Mouse (Mus musculus): Measurements from ENCODE around the gene Fut11. TPM values are rescaled to one million over a fixed set of nuclear protein-coding genes. Genes with fewer than 3 reads are reported as not detected.

Gene Fut11
- polyA plus RNA-seq, 1 experiment from 2014 or later: 9.2 TPM

GRCm38 (mm10) chr14:20733041-20733951 is 38.5 kb downstream of the Fut11 start:
- POLR2A ChIA-PET: interaction anchor here (1.0 to 1.4 kb wide), 3 partner anchors 25 to 62 kb away, joined by 3 to 4 read pairs (median 4); partner anchors contain the start of gene Zswim8
- in situ Hi-C loops (cut with MboI; ENCODE audit: low pct_unique_long_range_greater_than_20kb): no loop called here
- no peaks in the 10 kb centered on the region for H3K27me3 ChIP-seq
- no peak for TF ChIP-seq CTCF (IDR thresholded peaks at IDR 0.05)
- no peak for ATAC-seq
- no peak for DNase-seq (ENCODE audit: low read depth, low spot score)
- CTCF ChIA-PET: interaction anchor here (1.2 to 1.7 kb wide), 2 partner anchors 9 to 16 kb away, joined by 5 to 6 read pairs; no protein-coding TSS in a partner anchor

DNA sequence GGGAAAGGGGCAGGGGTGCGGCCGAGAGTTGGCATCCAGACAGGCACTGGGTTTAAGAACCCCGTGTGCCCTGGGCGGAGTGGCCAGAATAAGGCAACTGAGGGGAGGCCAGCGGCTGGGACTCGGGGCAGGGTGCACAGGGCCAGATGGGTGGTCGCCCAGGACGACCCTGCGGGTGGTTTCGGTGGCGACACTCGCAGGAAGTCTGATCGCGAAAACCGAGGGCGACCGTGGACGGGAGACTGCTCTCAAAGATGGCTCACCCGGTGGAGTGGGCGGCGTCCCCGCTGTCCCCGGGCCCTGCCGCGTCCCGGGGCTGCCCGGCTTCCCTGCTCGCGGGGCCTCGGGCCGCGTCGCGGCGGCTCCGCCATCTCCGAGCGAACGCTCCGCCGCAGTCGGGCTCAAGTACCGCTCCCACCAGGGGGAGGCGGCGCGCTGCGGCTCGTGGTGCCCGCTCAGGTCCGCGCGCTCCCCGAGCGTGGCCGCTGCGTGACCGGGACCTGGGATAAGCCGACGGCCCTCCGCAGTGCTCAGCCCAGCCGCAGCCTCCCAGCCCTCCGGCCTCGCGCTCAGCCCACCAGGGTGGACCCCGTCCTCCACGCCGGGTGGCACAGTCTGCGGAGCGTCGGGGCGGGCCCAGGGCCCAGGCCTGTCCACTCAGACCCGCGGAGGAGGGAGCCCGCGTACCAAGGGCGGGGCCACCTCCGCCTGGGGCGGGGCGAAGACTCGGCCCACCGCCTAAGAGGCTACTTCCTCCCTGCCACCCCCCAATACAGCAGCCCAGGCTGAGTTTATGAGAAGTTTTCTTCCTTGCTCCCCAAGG is 39.4 kb downstream of the Fut11 start, which contains the start of gene Ndst2:
TSS of gene Ndst2 (minus strand) at position 611 of the 823 bp plus-strand sequence.
- ATAC-seq (peak; percentile 82), DNase-seq (ENCODE audit: low read depth, low spot score) (no peak)
- no peaks in the 10 kb centered on the region for H3K27me3 ChIP-seq
- POLR2A ChIA-PET: interaction anchor here (1.0 to 1.4 kb wide), 3 partner anchors 26 to 61 kb away, joined by 3 to 4 read pairs (median 4); partner anchors contain the start of gene Zswim8
- TF ChIP-seq CTCF (IDR thresholded peaks at IDR 0.05): no peak
- in situ Hi-C loops (cut with MboI; ENCODE audit: low pct_unique_long_range_greater_than_20kb): no loop called here
- CTCF ChIA-PET: interaction anchor here (1.2 to 1.7 kb wide), 2 partner anchors 10 to 17 kb away, joined by 5 to 6 read pairs; no protein-coding TSS in a partner anchor

- no peak for ATAC-seq
- ChIA-PET CTCF (no interaction called here), POLR2A (no interaction called here)
- in situ Hi-C loops (cut with MboI; ENCODE audit: low pct_unique_long_range_greater_than_20kb): loop anchor here (5.0 kb wide), 1 partner anchor 137 kb away; no protein-coding TSS in a partner anchor
- no peaks in the 10 kb centered on the region for H3K27me3 ChIP-seq
- no peak for TF ChIP-seq CTCF (IDR thresholded peaks at IDR 0.05)
- no peak for DNase-seq (ENCODE audit: low read depth, low spot score)
Measured at GRCm38 (mm10) chr14:20735052-20735451, 40.3 kb downstream of the Fut11 start.

GRCm38 (mm10) chr14:20735892-20736390 is 41.2 kb downstream of the Fut11 start:
- ChIA-PET POLR2A (no interaction called here), CTCF (interaction anchor here (1.7 to 2.5 kb wide), 2 partner anchors 12 to 30 kb away, joined by 4 to 7 read pairs; no protein-coding TSS in a partner anchor)
- DNase-seq (ENCODE audit: low read depth, low spot score) (no peak), ATAC-seq (no peak)
- no peak for TF ChIP-seq CTCF (IDR thresholded peaks at IDR 0.05)
- no peaks in the 10 kb centered on the region for H3K27me3 ChIP-seq
- in situ Hi-C loops (cut with MboI; ENCODE audit: low pct_unique_long_range_greater_than_20kb): loop anchor here (5.0 kb wide), 1 partner anchor 136 kb away; no protein-coding TSS in a partner anchor

- no peak for TF ChIP-seq CTCF (IDR thresholded peaks at IDR 0.05)
- POLR2A ChIA-PET: interaction anchor here (1.4 kb wide), 1 partner anchor 28 kb away, joined by 5 read pairs; no protein-coding TSS in a partner anchor
- DNase-seq (ENCODE audit: low read depth, low spot score) (no peak), ATAC-seq (peak; percentile 27)
- CTCF ChIA-PET: interaction anchor here (0.5 to 2.5 kb wide), 10 partner anchors 9 to 269 kb away, joined by 3 to 7 read pairs (median 4); no protein-coding TSS in a partner anchor
- H3K27me3 ChIP-seq: no peaks in the 10 kb centered on the region
- in situ Hi-C loops (cut with MboI; ENCODE audit: low pct_unique_long_range_greater_than_20kb): loop anchor here (5.0 kb wide), 1 partner anchor 135 kb away; no protein-coding TSS in a partner anchor
Measured at GRCm38 (mm10) chr14:20737306-20737705, 42.5 kb downstream of the Fut11 start.

GRCm38 (mm10) chr14:20738511-20738910 is 43.7 kb downstream of the Fut11 start:
- ChIA-PET CTCF (interaction anchor here (1.3 to 2.5 kb wide), 2 partner anchors 15 to 60 kb away, joined by 5 to 7 read pairs; no protein-coding TSS in a partner anchor), POLR2A (no interaction called here)
- ATAC-seq (peak; percentile 2), DNase-seq (ENCODE audit: low read depth, low spot score) (no peak)
- in situ Hi-C loops (cut with MboI; ENCODE audit: low pct_unique_long_range_greater_than_20kb): loop anchor here (5.0 kb wide), 1 partner anchor 134 kb away; no protein-coding TSS in a partner anchor
- no peaks in the 10 kb centered on the region for H3K27me3 ChIP-seq
- TF ChIP-seq CTCF (IDR thresholded peaks at IDR 0.05): no peak

GRCm38 (mm10) chr14:20741301-20741700 is 46.5 kb downstream of the Fut11 start:
- DNase-seq (ENCODE audit: low read depth, low spot score): no peak
- no peak for TF ChIP-seq CTCF (IDR thresholded peaks at IDR 0.05)
- no peaks in the 10 kb centered on the region for H3K27me3 ChIP-seq
- no peak for ATAC-seq
- in situ Hi-C loops (cut with MboI; ENCODE audit: low pct_unique_long_range_greater_than_20kb): no loop called here
- POLR2A ChIA-PET: no interaction called here
- CTCF ChIA-PET: interaction anchor here (1.3 to 1.4 kb wide), 2 partner anchors 17 to 23 kb away, joined by 4 to 5 read pairs; no protein-coding TSS in a partner anchor

GRCm38 (mm10) chr14:20743614-20744013 is 48.8 kb downstream of the Fut11 start:
- CTCF ChIA-PET: interaction anchor here (0.8 to 1.8 kb wide), 2 partner anchors 12 to 16 kb away, joined by 3 to 4 read pairs; no protein-coding TSS in a partner anchor
- ATAC-seq: no peak
- no peak for DNase-seq (ENCODE audit: low read depth, low spot score)
- in situ Hi-C loops (cut with MboI; ENCODE audit: low pct_unique_long_range_greater_than_20kb): no loop called here
- no peaks in the 10 kb centered on the region for H3K27me3 ChIP-seq
- TF ChIP-seq CTCF (IDR thresholded peaks at IDR 0.05): no peak
- POLR2A ChIA-PET: no interaction called here

DNA sequence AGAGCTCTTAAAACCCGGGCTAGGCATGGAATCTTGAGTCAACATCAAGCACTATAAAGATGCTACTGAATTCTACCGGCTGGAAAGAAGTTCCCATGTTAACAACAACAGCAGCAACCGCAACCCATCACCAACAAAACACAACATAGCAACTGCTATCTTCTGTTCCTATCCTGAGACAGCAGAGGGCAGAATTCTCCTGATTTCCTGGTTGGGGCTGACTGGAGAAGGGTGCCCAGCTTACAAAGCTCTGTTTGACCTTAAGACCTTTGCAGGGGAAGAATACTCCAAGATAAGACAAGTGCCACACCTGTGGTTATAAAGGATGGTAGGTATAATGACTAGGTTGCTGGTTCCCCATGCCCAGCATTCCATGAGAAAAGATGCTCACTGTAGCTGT is 52.2 kb downstream of the Fut11 start:
- POLR2A ChIA-PET: no interaction called here
- ATAC-seq: no peak
- CTCF ChIA-PET: interaction anchor here (1.4 to 1.5 kb wide), 2 partner anchors 10 to 11 kb away, joined by 3 to 8 read pairs; no protein-coding TSS in a partner anchor

More for the DNA sequence above, 52.2 kb downstream of the Fut11 start:
- TF ChIP-seq CTCF (IDR thresholded peaks at IDR 0.05): no peak
- no peaks in the 10 kb centered on the region for H3K27me3 ChIP-seq
- no peak for DNase-seq (ENCODE audit: low read depth, low spot score)
- in situ Hi-C loops (cut with MboI; ENCODE audit: low pct_unique_long_range_greater_than_20kb): no loop called here
